Mouse (Mus musculus) 3T3-L1 (cell line): Measurements from ENCODE around the gene Pfkp.

Source experiments
- DNase-seq: peaks from one replicate; pipeline ENCODE4 v3.0.0-alpha.2; 2015; ENCODE audit warnings: low read depth, low spot score

The Pfkp gene

GRCm38 (mm10) chr13:6648669-6649233, at the start of gene Pfkp:
TSS of gene Pfkp (minus strand) at chr13:6648777.
- peak; percentile 86 for DNase-seq

- DNase-seq = no peak
Measured at GRCm38 (mm10) chr13:6690607-6691006, 42.0 kb upstream of the Pfkp start.

- peak; percentile 30 for DNase-seq
Measured at GRCm38 (mm10) chr13:6689962-6690361, 41.4 kb upstream of the Pfkp start.

GRCm38 (mm10) chr13:6688790-6689433, 40.3 kb upstream of the Pfkp start:
- DNase-seq = peak; percentile 80

- DNase-seq = peak; percentile 67
Measured at GRCm38 (mm10) chr13:6666887-6667286, 18.3 kb upstream of the Pfkp start.

GRCm38 (mm10) chr13:6665506-6665905, 16.9 kb upstream of the Pfkp start:
- no peak for DNase-seq

- DNase-seq = no peak
Measured at GRCm38 (mm10) chr13:6664216-6664615, 15.6 kb upstream of the Pfkp start.

GRCm38 (mm10) chr13:6659314-6659713, 10.7 kb upstream of the Pfkp start:
- DNase-seq = peak; percentile 78

- no peak for DNase-seq
Measured at GRCm38 (mm10) chr13:6657300-6657699, 8.7 kb upstream of the Pfkp start.

GRCm38 (mm10) chr13:6649542-6649941, 965 bp upstream of the Pfkp start:
- DNase-seq = no peak

GRCm38 (mm10) chr13:6647992-6648668, 447 bp downstream of the Pfkp start:
- DNase-seq = peak; percentile 27

GRCm38 (mm10) chr13:6647067-6647991, 1.2 kb downstream of the Pfkp start:
- DNase-seq = peak; percentile 61

- DNase-seq = no peak
Measured at GRCm38 (mm10) chr13:6646674-6647066, 1.9 kb downstream of the Pfkp start.

- DNase-seq = no peak
Measured at GRCm38 (mm10) chr13:6646266-6646665, 2.3 kb downstream of the Pfkp start.

- no peak for DNase-seq
Measured at GRCm38 (mm10) chr13:6643968-6644367, 4.6 kb downstream of the Pfkp start.

- no peak for DNase-seq
Measured at GRCm38 (mm10) chr13:6643026-6643425, 5.6 kb downstream of the Pfkp start.

- DNase-seq = peak; percentile 53
Measured at GRCm38 (mm10) chr13:6642453-6642852, 6.1 kb downstream of the Pfkp start.

GRCm38 (mm10) chr13:6641497-6641896, 7.1 kb downstream of the Pfkp start:
- no peak for DNase-seq

- DNase-seq = peak; percentile 51
Measured at GRCm38 (mm10) chr13:6639507-6640030, 9.0 kb downstream of the Pfkp start.

GRCm38 (mm10) chr13:6638976-6639375, 9.6 kb downstream of the Pfkp start:
- no peak for DNase-seq

GRCm38 (mm10) chr13:6638425-6638824, 10.2 kb downstream of the Pfkp start:
- DNase-seq = peak; percentile 27
